Mouse (Mus musculus): ENCODE results near the gene Ube2a. TPM values are rescaled to one million over a fixed set of nuclear protein-coding genes. Genes with fewer than 3 reads are reported as not detected.
A peak's percentile ranks its signal among the peaks of the same experiment; 100 is the strongest.

The Ube2a gene
- polyA plus RNA-seq (2016; fragmentation: Nextera tagmentation; extraction: Ambion mirVana): 126 and 131 TPM in 2 replicates

- Histone ChIP-seq H3K27me3 (ENCODE audit: poor library complexity, severe bottlenecking) (no peaks in the 10 kb centered on the region), H3K36me3 (replicated peaks) (peaks cover 12% of the 10 kb centered on the region; the same call in 1 of the 2 replicates), H3K4me3 (peak within 1 kb of the TSS; percentile 73), H3K4me1 (peaks cover 9% of the 10 kb centered on the region), H3K27ac (peak within 1 kb of the TSS; percentile 88), H3K9me3 (peaks cover 6% of the 10 kb centered on the region; the same call in 1 of the 2 replicates)
- WGBS: 26% methylated on average over 8 of the region's 8 CpGs
- no peak for DNase-seq (ENCODE audit: extremely low spot score, low spot score)
Measured at GRCm38 (mm10) chrX:36873765-36874164, at the start of gene Ube2a, which contains the start of gene C330007P06Rik. Gene Ube2a (plus strand): TSS chrX:36873900. Gene C330007P06Rik (minus strand): TSS chrX:36874111.

- H3K4me3 ChIP-seq: no peak overlapping the region
- H3K27ac ChIP-seq: no peak overlapping the region
- H3K27me3 ChIP-seq (ENCODE audit: poor library complexity, severe bottlenecking): no peaks in the 10 kb centered on the region
- 91% methylated on average over 10 of the region's 10 CpGs for WGBS
- no peaks in the 10 kb centered on the region for H3K9me3 ChIP-seq
- no peak for DNase-seq (ENCODE audit: extremely low spot score, low spot score)
- peaks cover 8% of the 10 kb centered on the region for H3K4me1 ChIP-seq
- H3K36me3 ChIP-seq (replicated peaks): no peaks in the 10 kb centered on the region
Measured at GRCm38 (mm10) chrX:36823932-36824711, 49.6 kb upstream of the Ube2a start.

GRCm38 (mm10) chrX:36825032-36825431, 48.7 kb upstream of the Ube2a start:
- H3K36me3 ChIP-seq (replicated peaks): no peaks in the 10 kb centered on the region
- no peak overlapping the region for H3K27ac ChIP-seq
- DNase-seq (ENCODE audit: extremely low spot score, low spot score): no peak
- no peaks in the 10 kb centered on the region for H3K27me3 ChIP-seq (ENCODE audit: poor library complexity, severe bottlenecking)
- H3K4me1 ChIP-seq: no peaks in the 10 kb centered on the region; the same call in 1 of the 2 replicates
- no peak overlapping the region for H3K4me3 ChIP-seq
- WGBS: 75% methylated on average over 2 of the region's 2 CpGs
- no peaks in the 10 kb centered on the region for H3K9me3 ChIP-seq

- no peak for DNase-seq (ENCODE audit: extremely low spot score, low spot score)
- H3K4me3 ChIP-seq: no peak overlapping the region
- no peak overlapping the region for H3K27ac ChIP-seq
- H3K27me3 ChIP-seq (ENCODE audit: poor library complexity, severe bottlenecking): no peaks in the 10 kb centered on the region
- no peaks in the 10 kb centered on the region for H3K9me3 ChIP-seq
- WGBS: 95% methylated on average over 2 of the region's 5 CpGs
- H3K36me3 ChIP-seq (replicated peaks): no peaks in the 10 kb centered on the region
- H3K4me1 ChIP-seq: no peaks in the 10 kb centered on the region
Measured at GRCm38 (mm10) chrX:36826873-36827272, 46.8 kb upstream of the Ube2a start.

GRCm38 (mm10) chrX:36830271-36830670, 43.4 kb upstream of the Ube2a start:
- Histone ChIP-seq H3K9me3 (no peaks in the 10 kb centered on the region), H3K36me3 (replicated peaks) (no peaks in the 10 kb centered on the region), H3K4me1 (peaks cover 11% of the 10 kb centered on the region), H3K4me3 (no peak overlapping the region), H3K27ac (no peak overlapping the region), H3K27me3 (ENCODE audit: poor library complexity, severe bottlenecking) (no peaks in the 10 kb centered on the region)
- WGBS: 49% methylated on average over 5 of the region's 5 CpGs
- DNase-seq (ENCODE audit: extremely low spot score, low spot score): no peak

- no peaks in the 10 kb centered on the region for H3K36me3 ChIP-seq (replicated peaks)
- H3K27ac ChIP-seq: no peak overlapping the region
- H3K4me3 ChIP-seq: no peak overlapping the region
- no peak for DNase-seq (ENCODE audit: extremely low spot score, low spot score)
- H3K9me3 ChIP-seq: no peaks in the 10 kb centered on the region
- H3K27me3 ChIP-seq (ENCODE audit: poor library complexity, severe bottlenecking): no peaks in the 10 kb centered on the region
- H3K4me1 ChIP-seq: peaks cover 11% of the 10 kb centered on the region
- 93% methylated on average over 4 of the region's 4 CpGs for WGBS
Measured at GRCm38 (mm10) chrX:36831632-36832031, 42.1 kb upstream of the Ube2a start.

GRCm38 (mm10) chrX:36833397-36834084, 40.2 kb upstream of the Ube2a start:
- H3K4me3 ChIP-seq: peak overlapping the region; percentile 39
- 22% methylated on average over 19 of the region's 19 CpGs for WGBS
- H3K36me3 ChIP-seq (replicated peaks): no peaks in the 10 kb centered on the region
- peak overlapping the region; percentile 70 for H3K27ac ChIP-seq
- peak; percentile 75 for DNase-seq (ENCODE audit: extremely low spot score, low spot score)
- no peaks in the 10 kb centered on the region for H3K9me3 ChIP-seq
- no peaks in the 10 kb centered on the region for H3K27me3 ChIP-seq (ENCODE audit: poor library complexity, severe bottlenecking)
- H3K4me1 ChIP-seq: peaks cover 11% of the 10 kb centered on the region

- Histone ChIP-seq H3K9me3 (no peaks in the 10 kb centered on the region), H3K36me3 (replicated peaks) (no peaks in the 10 kb centered on the region), H3K4me3 (no peak overlapping the region), H3K4me1 (peaks cover 11% of the 10 kb centered on the region), H3K27me3 (ENCODE audit: poor library complexity, severe bottlenecking) (no peaks in the 10 kb centered on the region), H3K27ac (no peak overlapping the region)
- WGBS: 69% methylated on average over 6 of the region's 6 CpGs
- no peak for DNase-seq (ENCODE audit: extremely low spot score, low spot score)
Measured at GRCm38 (mm10) chrX:36837069-36837676, 36.5 kb upstream of the Ube2a start.

GRCm38 (mm10) chrX:36839391-36839790, 34.3 kb upstream of the Ube2a start:
- H3K27ac ChIP-seq: no peak overlapping the region
- DNase-seq (ENCODE audit: extremely low spot score, low spot score): no peak
- no peak overlapping the region for H3K4me3 ChIP-seq
- peaks cover 3% of the 10 kb centered on the region; the same call in 1 of the 2 replicates for H3K4me1 ChIP-seq
- WGBS: 92% methylated on average over 7 of the region's 7 CpGs
- H3K27me3 ChIP-seq (ENCODE audit: poor library complexity, severe bottlenecking): no peaks in the 10 kb centered on the region
- no peaks in the 10 kb centered on the region; the same call in 1 of the 2 replicates for H3K36me3 ChIP-seq (replicated peaks)
- H3K9me3 ChIP-seq: no peaks in the 10 kb centered on the region

- WGBS: 89% methylated on average over 6 of the region's 6 CpGs
Measured at GRCm38 (mm10) chrX:36841698-36842097, 32.0 kb upstream of the Ube2a start.

GRCm38 (mm10) chrX:36843346-36843990, 30.2 kb upstream of the Ube2a start:
- DNase-seq (ENCODE audit: extremely low spot score, low spot score): no peak
- Histone ChIP-seq H3K27me3 (ENCODE audit: poor library complexity, severe bottlenecking) (no peaks in the 10 kb centered on the region), H3K4me3 (no peak overlapping the region), H3K9me3 (no peaks in the 10 kb centered on the region), H3K36me3 (replicated peaks) (peaks cover 9% of the 10 kb centered on the region), H3K4me1 (no peaks in the 10 kb centered on the region), H3K27ac (no peak overlapping the region)
- 88% methylated on average over 4 of the region's 4 CpGs for WGBS

More at GRCm38 (mm10) chrX:36841698-36842097, 32.0 kb upstream of the Ube2a start:
- H3K27ac ChIP-seq: no peak overlapping the region
- H3K4me3 ChIP-seq: no peak overlapping the region
- H3K27me3 ChIP-seq (ENCODE audit: poor library complexity, severe bottlenecking): no peaks in the 10 kb centered on the region
- no peak for DNase-seq (ENCODE audit: extremely low spot score, low spot score)
- no peaks in the 10 kb centered on the region; the same call in 1 of the 2 replicates for H3K36me3 ChIP-seq (replicated peaks)
- no peaks in the 10 kb centered on the region for H3K9me3 ChIP-seq
- H3K4me1 ChIP-seq: no peaks in the 10 kb centered on the region

- Histone ChIP-seq H3K9me3 (no peaks in the 10 kb centered on the region), H3K27me3 (ENCODE audit: poor library complexity, severe bottlenecking) (no peaks in the 10 kb centered on the region)
- 71% methylated on average over 1 of the region's 1 CpGs for WGBS
Measured at GRCm38 (mm10) chrX:36847152-36847551, 26.5 kb upstream of the Ube2a start.

More at GRCm38 (mm10) chrX:36847152-36847551, 26.5 kb upstream of the Ube2a start:
- no peak overlapping the region for H3K4me3 ChIP-seq
- H3K36me3 ChIP-seq (replicated peaks): peaks cover 15% of the 10 kb centered on the region
- H3K4me1 ChIP-seq: no peaks in the 10 kb centered on the region
- no peak for DNase-seq (ENCODE audit: extremely low spot score, low spot score)
- H3K27ac ChIP-seq: no peak overlapping the region

Data from forebrain, embryonic 10.5 days (tissue).